Mouse (Mus musculus): ENCODE data around the gene Lif.

- no peak for TF ChIP-seq CTCF (IDR thresholded peaks at IDR 0.05; ENCODE audit: low read depth, low read length)
- TF ChIP-seq POLR2A (IDR thresholded peaks at IDR 0.05; ENCODE audit: borderline replicate concordance, low read depth, low read length): no peak
These were observed 31.9 kb downstream of the Lif start for GRCm38 (mm10) chr11:4289280-4289679.

Measured in bone marrow macrophage, adult 2 months (primary cell).